ENCODE assay signal across 16 mouse cellular contexts in genomic region chr13:24190875-24191663, GRCm38 (mm10).
A peak's percentile ranks its signal among the peaks of the same experiment; 100 is the strongest.
DNase-seq lines count a peak whose midpoint lies in the region; ATAC-seq and TF ChIP-seq lines count a peak whose summit lies in the region.
"Had no signal": no experiment of that assay in that cellular context is flagged by ENCODE, and none has a peak within 500 bp of the region (broad histone marks: within the 10 kb centered on the region; RNA-seq: fewer than 3 reads in every experiment).

No protein-coding gene starts in this region.

- no peak overlapping the region for H3K4me2 ChIP-seq in hindbrain, postnatal 0 days (ENCODE audit: low read depth, low read length)
- no peak overlapping the region for H3K4me2 ChIP-seq in midbrain, postnatal 0 days (ENCODE audit: low read depth, low read length, poor library complexity, severe bottlenecking)
- H3K4me2 ChIP-seq: forebrain, embryonic 13.5 days; heart, embryonic 12.5 days had no signal

- no peaks in the 10 kb centered on the region for H3K27me3 ChIP-seq in hindbrain, postnatal 0 days (ENCODE audit: insufficient read depth, low read length)
- no peaks in the 10 kb centered on the region for H3K27me3 ChIP-seq in hindbrain, embryonic 10.5 days (ENCODE audit: insufficient read depth, poor library complexity, severe bottlenecking)
- no peaks in the 10 kb centered on the region for H3K27me3 ChIP-seq in midbrain, postnatal 0 days (ENCODE audit: insufficient read depth, low read length)
- H3K27me3 ChIP-seq: forebrain, embryonic 13.5 days; heart, embryonic 12.5 days had no signal

- no peaks in the 10 kb centered on the region for H3K36me3 ChIP-seq in hindbrain, postnatal 0 days (ENCODE audit: insufficient read depth, low read length)
- no peaks in the 10 kb centered on the region for H3K36me3 ChIP-seq in hindbrain, embryonic 10.5 days
- no peaks in the 10 kb centered on the region for H3K36me3 ChIP-seq in midbrain, postnatal 0 days (ENCODE audit: insufficient read depth, low read length)
- H3K36me3 ChIP-seq: embryonic facial prominence, embryonic 10.5 days; heart, embryonic 12.5 days had no signal

- no peaks in the 10 kb centered on the region for H3K4me1 ChIP-seq in hindbrain, postnatal 0 days (ENCODE audit: insufficient read depth, low read length)
- no peaks in the 10 kb centered on the region for H3K4me1 ChIP-seq in hindbrain, embryonic 10.5 days (replicated peaks)
- H3K4me1 ChIP-seq in midbrain, postnatal 0 days (ENCODE audit: insufficient read depth, low read length) = peaks cover 8% of the 10 kb centered on the region; the same call in 1 of the 2 replicates

- DNase-seq in hindbrain, postnatal 0 days (ENCODE audit: low spot score) = no peak
- DNase-seq in hindbrain, embryonic 10.5 days (ENCODE audit: low spot score) = no peak
- peak; percentile 4 for DNase-seq in retina, postnatal 7 days (ENCODE audit: low read depth, low spot score)
- DNase-seq in retina, postnatal 1 day = no peak
- no peak for DNase-seq in midbrain, postnatal 0 days (ENCODE audit: low spot score)
- DNase-seq: adrenal gland, adult 2 months; adrenal gland, postnatal 25 days; cerebellum, adult 2 months; cerebellum, postnatal 10 days; forebrain, postnatal 0 days; gastrocnemius, adult 2 months; gastrocnemius, postnatal 25 days had no signal

- H3K9ac ChIP-seq in hindbrain, postnatal 0 days (replicated peaks; ENCODE audit: low read length) = no peak overlapping the region
- no peak overlapping the region for H3K9ac ChIP-seq in midbrain, postnatal 0 days (replicated peaks; ENCODE audit: low read length, poor library complexity, severe bottlenecking)
- H3K9ac ChIP-seq: forebrain, embryonic 13.5 days; forebrain, postnatal 0 days; heart, embryonic 12.5 days had no signal

- 77% methylated on average over 9 of the region's 9 CpGs for WGBS in hindbrain, postnatal 0 days
- 87% methylated on average over 9 of the region's 9 CpGs for WGBS in hindbrain, embryonic 10.5 days
- 37% methylated on average over 9 of the region's 9 CpGs for WGBS in midbrain, postnatal 0 days

- ATAC-seq in hindbrain, postnatal 0 days = 0 out of 2 replicates have a peak, but pooled peaks have one; percentile 32
- peak; percentile 16; the same call in 1 of the 2 replicates for ATAC-seq in midbrain, postnatal 0 days (ENCODE audit: low FRiP score)
- ATAC-seq in megakaryocyte progenitor cell, adult 5-6 weeks (replicated peaks; ENCODE audit: poor library complexity) = no peak
- ATAC-seq: forebrain, embryonic 13.5 days; forebrain, postnatal 0 days had no signal

- H3K27ac ChIP-seq in hindbrain, postnatal 0 days = no peak overlapping the region
- no peak overlapping the region for H3K27ac ChIP-seq in hindbrain, embryonic 10.5 days
- no peak overlapping the region for H3K27ac ChIP-seq in midbrain, postnatal 0 days (ENCODE audit: low read depth, low read length)
- H3K27ac ChIP-seq: embryonic facial prominence, embryonic 10.5 days; forebrain, embryonic 13.5 days; gastrocnemius, adult 2 months had no signal

- H3K9me3 ChIP-seq in hindbrain, postnatal 0 days (ENCODE audit: low read length) = no peaks in the 10 kb centered on the region
- H3K9me3 ChIP-seq in hindbrain, embryonic 10.5 days = peaks cover 6% of the 10 kb centered on the region
- no peaks in the 10 kb centered on the region for H3K9me3 ChIP-seq in midbrain, postnatal 0 days (ENCODE audit: low read length)
- H3K9me3 ChIP-seq: forebrain, embryonic 13.5 days had no signal

- no peak overlapping the region for H3K4me3 ChIP-seq in hindbrain, postnatal 0 days (ENCODE audit: low read length)
- no peak overlapping the region for H3K4me3 ChIP-seq in hindbrain, embryonic 10.5 days
- no peak overlapping the region for H3K4me3 ChIP-seq in midbrain, postnatal 0 days (ENCODE audit: low read depth, low read length)
- H3K4me3 ChIP-seq: embryonic facial prominence, embryonic 10.5 days; forebrain, embryonic 13.5 days; gastrocnemius, adult 2 months; heart, embryonic 12.5 days had no signal

- TF ChIP-seq CTCF in hindbrain, postnatal 0 days (IDR thresholded peaks at IDR 0.05; ENCODE audit: low read depth) = no peak
- TF ChIP-seq CTCF in midbrain, postnatal 0 days (IDR thresholded peaks at IDR 0.05) = no peak
